In genomic region chr5:30125587-30125986, GRCm38 (mm10) we compare ENCODE assay signal across 9 mouse cellular contexts. TPM values are rescaled to one million over a fixed set of nuclear protein-coding genes. Genes with fewer than 3 reads are reported as not detected.
DNase-seq lines count a peak whose midpoint lies in the region; ATAC-seq and TF ChIP-seq lines count a peak whose summit lies in the region.
"Had no signal": no experiment of that assay in that cellular context is flagged by ENCODE, and none has a peak within 500 bp of the region (broad histone marks: within the 10 kb centered on the region; RNA-seq: fewer than 3 reads in every experiment).

No protein-coding gene starts in this region.

- ATAC-seq in forebrain, embryonic 14.5 days = no peak
- ATAC-seq in forebrain, embryonic 12.5 days (ENCODE audit: low FRiP score) = no peak

- no peak overlapping the region for H3K4me2 ChIP-seq in forebrain, embryonic 14.5 days (ENCODE audit: low read length)
- no peak overlapping the region for H3K4me2 ChIP-seq in forebrain, embryonic 12.5 days
- H3K4me2 ChIP-seq: stomach, embryonic 15.5 days had no signal

- no peak overlapping the region for H3K27ac ChIP-seq in forebrain, embryonic 14.5 days (ENCODE audit: low read depth, low read length)
- H3K27ac ChIP-seq in forebrain, embryonic 12.5 days = no peak overlapping the region
- H3K27ac ChIP-seq in spleen, adult 2 months (ENCODE audit: insufficient read depth, low read length) = no peak overlapping the region
- H3K27ac ChIP-seq: stomach, embryonic 15.5 days had no signal

- peaks cover 89% of the 10 kb centered on the region for H3K36me3 ChIP-seq in forebrain, embryonic 14.5 days (ENCODE audit: control insufficient read depth, insufficient read depth, low read length)
- H3K36me3 ChIP-seq in forebrain, embryonic 12.5 days (replicated peaks) = peaks cover 82% of the 10 kb centered on the region
- peaks cover 52% of the 10 kb centered on the region for H3K36me3 ChIP-seq in spleen, adult 2 months (ENCODE audit: control insufficient read depth, insufficient read depth, low read length)

- peak; percentile 62 for DNase-seq in forebrain, embryonic 14.5 days (ENCODE audit: low spot score)
- peak in 1 of 2 experiments; percentile 12 for DNase-seq in spleen, adult 2 months (ENCODE audit: low read depth in 1 of 2, low spot score in 2 of 2)
- no peak for DNase-seq in spleen, postnatal 4 days (ENCODE audit: low spot score in 2 of 2)
- DNase-seq in embryo, embryonic 9.5 days (ENCODE audit: extremely low spot score) = peak; percentile 44
- DNase-seq in naive thymus-derived CD4-positive, alpha-beta T cell, adult 2 months (ENCODE audit: low read depth) = peak; percentile 57
- no peak for DNase-seq in right cerebral cortex, adult 18-20 months
- DNase-seq in adrenal gland, postnatal 25 days = no peak

- no peaks in the 10 kb centered on the region for H3K27me3 ChIP-seq in forebrain, embryonic 14.5 days (replicated peaks; ENCODE audit: control insufficient read depth, insufficient read depth, low read length)
- H3K27me3 ChIP-seq in forebrain, embryonic 12.5 days = no peaks in the 10 kb centered on the region
- H3K27me3 ChIP-seq in spleen, adult 2 months (ENCODE audit: control insufficient read depth, insufficient read depth, low read length) = no peaks in the 10 kb centered on the region
- H3K27me3 ChIP-seq: stomach, embryonic 15.5 days had no signal

- H3K9ac ChIP-seq in forebrain, embryonic 14.5 days (ENCODE audit: low read length) = no peak overlapping the region
- no peak overlapping the region for H3K9ac ChIP-seq in forebrain, embryonic 12.5 days
- H3K9ac ChIP-seq: stomach, embryonic 15.5 days had no signal

- no peak overlapping the region for H3K4me3 ChIP-seq in forebrain, embryonic 14.5 days (ENCODE audit: low read depth, low read length)
- no peak overlapping the region for H3K4me3 ChIP-seq in forebrain, embryonic 12.5 days (replicated peaks)
- no peak overlapping the region for H3K4me3 ChIP-seq in spleen, adult 2 months (ENCODE audit: extremely low read depth, insufficient read depth, insufficient read length)
- H3K4me3 ChIP-seq: stomach, embryonic 15.5 days had no signal

- no peaks in the 10 kb centered on the region for H3K4me1 ChIP-seq in forebrain, embryonic 14.5 days (ENCODE audit: control insufficient read depth, insufficient read depth, low read length)
- no peaks in the 10 kb centered on the region for H3K4me1 ChIP-seq in forebrain, embryonic 12.5 days
- H3K4me1 ChIP-seq in spleen, adult 2 months (ENCODE audit: control insufficient read depth, insufficient read depth, insufficient read length) = no peaks in the 10 kb centered on the region
- H3K4me1 ChIP-seq: stomach, embryonic 15.5 days had no signal

- TF ChIP-seq CTCF in spleen, adult 2 months (IDR thresholded peaks at IDR 0.05; ENCODE audit: extremely low read depth, insufficient read depth, insufficient read length, insufficient replicate concordance) = peak; percentile 48; the same call in 1 of the 2 replicates

- TF ChIP-seq POLR2A in spleen, adult 2 months (IDR thresholded peaks at IDR 0.05; ENCODE audit: low read depth, low read length) = no peak

- no peaks in the 10 kb centered on the region for H3K9me3 ChIP-seq in forebrain, embryonic 14.5 days (replicated peaks; ENCODE audit: control insufficient read depth, low read length)
- no peaks in the 10 kb centered on the region for H3K9me3 ChIP-seq in forebrain, embryonic 12.5 days
- H3K9me3 ChIP-seq: stomach, embryonic 15.5 days had no signal

- WGBS in forebrain, embryonic 14.5 days = 41% methylated on average over 5 of the region's 5 CpGs
- WGBS in forebrain, embryonic 12.5 days = 46% methylated on average over 5 of the region's 5 CpGs
- WGBS in spleen, adult 2 months = 59% methylated on average over 5 of the region's 5 CpGs

RNA-seq across cellular contexts. Expression of gene 3110082J24Rik, which starts 19.7 kb away (rescaled TPM):
- polyA plus RNA-seq in forebrain, embryonic 14.5 days (2014; fragmentation: Nextera tagmentation; extraction: Ambion mirVana) = 4.6 and 7.1 TPM in 2 replicates
- polyA plus RNA-seq in forebrain, embryonic 12.5 days (2016; fragmentation: Nextera tagmentation; extraction: Ambion mirVana) = 8.0 and 8.3 TPM in 2 replicates
- polyA plus RNA-seq in spleen, adult 2 months (2012; rRNA removed) = not detected in 2 replicates
- not detected in 2 replicates for total RNA-seq in adrenal gland, postnatal 25 days (2021)
- polyA plus RNA-seq: stomach, embryonic 15.5 days had no signal

RNA-seq across cellular contexts. Expression of gene Garem2, which starts 20.6 kb away (rescaled TPM):
- 11.3 and 12.7 TPM in 2 replicates for polyA plus RNA-seq in forebrain, embryonic 14.5 days (2014; fragmentation: Nextera tagmentation; extraction: Ambion mirVana)
- 22.5 and 24.7 TPM in 2 replicates for polyA plus RNA-seq in forebrain, embryonic 12.5 days (2016; fragmentation: Nextera tagmentation; extraction: Ambion mirVana)
- not detected in 2 replicates for polyA plus RNA-seq in spleen, adult 2 months (2012; rRNA removed)
- total RNA-seq in adrenal gland, postnatal 25 days (2021) = 0.09 TPM in 1 of 2 replicates, not detected in the other

RNA-seq across cellular contexts. Expression of gene Hadha, which starts 29.4 kb away (rescaled TPM):
- 64.9 and 65.8 TPM in 2 replicates for polyA plus RNA-seq in forebrain, embryonic 14.5 days (2014; fragmentation: Nextera tagmentation; extraction: Ambion mirVana)
- 86.8 and 94.8 TPM in 2 replicates for polyA plus RNA-seq in forebrain, embryonic 12.5 days (2016; fragmentation: Nextera tagmentation; extraction: Ambion mirVana)
- 29.4 and 32.0 TPM in 2 replicates for polyA plus RNA-seq in spleen, adult 2 months (2012; rRNA removed)
- total RNA-seq in adrenal gland, postnatal 25 days (2021) = 473 and 483 TPM in 2 replicates

RNA-seq across cellular contexts. Expression of gene Hadhb, which starts 29.5 kb away (rescaled TPM):
- 75.6 and 80.9 TPM in 2 replicates for polyA plus RNA-seq in forebrain, embryonic 14.5 days (2014; fragmentation: Nextera tagmentation; extraction: Ambion mirVana)
- polyA plus RNA-seq in forebrain, embryonic 12.5 days (2016; fragmentation: Nextera tagmentation; extraction: Ambion mirVana) = 84.0 and 88.9 TPM in 2 replicates
- 35.7 and 37.8 TPM in 2 replicates for polyA plus RNA-seq in spleen, adult 2 months (2012; rRNA removed)
- 681 and 777 TPM in 2 replicates for total RNA-seq in adrenal gland, postnatal 25 days (2021)

RNA-seq across cellular contexts. Expression of gene Tyms, which starts 52.2 kb away (rescaled TPM):
- polyA plus RNA-seq in forebrain, embryonic 14.5 days (2014; fragmentation: Nextera tagmentation; extraction: Ambion mirVana) = 117 and 142 TPM in 2 replicates
- polyA plus RNA-seq in forebrain, embryonic 12.5 days (2016; fragmentation: Nextera tagmentation; extraction: Ambion mirVana) = 237 and 241 TPM in 2 replicates
- 23.9 and 30.0 TPM in 2 replicates for polyA plus RNA-seq in spleen, adult 2 months (2012; rRNA removed)
- 26.6 and 33.0 TPM in 2 replicates for total RNA-seq in adrenal gland, postnatal 25 days (2021)

Comparison
In these comparisons a context has a peak if more than half of its experiments do, and no peak if none do; other contexts are left out.
1. DNase-seq: peak in forebrain, embryonic 14.5 days (single experiment), embryo, embryonic 9.5 days (single experiment) and naive thymus-derived CD4-positive, alpha-beta T cell, adult 2 months (single experiment); none in spleen, postnatal 4 days (0 of 2), right cerebral cortex, adult 18-20 months (single experiment) and adrenal gland, postnatal 25 days (single experiment).
2. RNA of gene Garem2, which starts 20.6 kb away (polyA plus RNA-seq): 22.5 to 24.7 TPM in forebrain, embryonic 12.5 days and 11.3 to 12.7 TPM in forebrain, embryonic 14.5 days; not detected in spleen, adult 2 months; every median in the first group is over 10 times any median in the second.